Mouse (Mus musculus) heart, adult 2 months (tissue): ENCODE data around the gene Tgds. TPM values are rescaled to one million over a fixed set of nuclear protein-coding genes. Genes with fewer than 3 reads are reported as not detected.
"Not testable (repeated sequence)": the region's sequence is repeated elsewhere in the genome, so short reads cannot be mapped to it uniquely, and the experiment has no call there.

Source experiments
- DNase-seq, 2 experiments: peaks; one replicate each; pipeline ENCODE4 v3.0.0; 2021
- H3K27ac ChIP-seq: fragments of 200-600 bp; 2 replicates; pipeline ENCODE4 v1.8.1; 2022
- H3K27me3 ChIP-seq: fragments of 200-500 bp; 2 replicates; pipeline ENCODE4 v1.6.1; 2012; ENCODE audit warnings: mild to moderate bottlenecking, low read length, inconsistent platforms, mixed read lengths; ENCODE audit not compliant: control insufficient read depth, insufficient read depth
- H3K36me3 ChIP-seq: fragments of 200-500 bp; 2 replicates; pipeline ENCODE4 v1.6.1; 2012; ENCODE audit warnings: low read length, inconsistent platforms; ENCODE audit not compliant: control insufficient read depth, insufficient read depth
- H3K4me1 ChIP-seq: fragments of 200-500 bp; 2 replicates; pipeline ENCODE4 v1.6.1; 2011; ENCODE audit warnings: low read length; ENCODE audit not compliant: control insufficient read depth, insufficient read depth
- H3K4me3 ChIP-seq: fragments of 200-600 bp; 2 replicates; pipeline ENCODE4 v1.8.1; 2022
- H3K79me2 ChIP-seq: fragments of 200-500 bp; replicated peaks from 2 replicates; pipeline ENCODE4 v1.6.1; 2012; ENCODE audit warnings: mild to moderate bottlenecking, inconsistent platforms, low read length, moderate library complexity, mixed read lengths; ENCODE audit not compliant: control insufficient read depth, insufficient read depth
- H3K9ac ChIP-seq: fragments of 200-500 bp; 2 replicates; pipeline ENCODE4 v1.6.1; 2012; ENCODE audit warnings: low read depth, mild to moderate bottlenecking, control low read depth, inconsistent platforms, low read length, mixed read lengths
- CTCF ChIP-seq: fragments of 200-600 bp; IDR thresholded peaks from 2 replicates; pipeline ENCODE4 v1.8.1; 2022; ENCODE audit warnings: antibody characterized with exemption, mild to moderate bottlenecking, moderate library complexity
- EP300 ChIP-seq: fragments of 200-500 bp; IDR thresholded peaks from 2 replicates; pipeline ENCODE4 v1.6.1; 2011; ENCODE audit warnings: low read depth, low read length, control low read depth; ENCODE audit not compliant: insufficient read depth
- POLR2A ChIP-seq: fragments of 200-500 bp; IDR thresholded peaks from 2 replicates; pipeline ENCODE4 v1.6.1; 2011; ENCODE audit warnings: mild to moderate bottlenecking, low read depth, low read length, control low read depth; ENCODE audit not compliant: insufficient read depth
- WGBS: fragments of 180-500 bp; shearing (Covaris S2); methylation state at CpG from one replicate; pipeline ENCODE4 v1.1.7; 2018; 5-methylcytosine and 5-hydroxymethylcytosine counted together
- intact Hi-C: fragments of 180-260 bp; cut with DNase I; formaldehyde crosslinking; loops from one replicate; pipeline ENCODE4 v1.15.1; 2025
- polyA plus RNA-seq: library from polyadenylated mRNA; depleted of rRNA; stranded (reverse); fragments of >200 nt; gene quantifications from 2 replicates; pipeline ENCODE4 v1.2.3, GENCODE M21; 2012
- total RNA-seq, 2 experiments: library from RNA; stranded (reverse); gene quantifications; 2 replicates each; pipeline ENCODE4 v1.2.3; 2021

Tgds gene
- total and polyA plus RNA-seq, 3 experiments = 6.4 to 10.3 (median 8.7) TPM

DNA sequence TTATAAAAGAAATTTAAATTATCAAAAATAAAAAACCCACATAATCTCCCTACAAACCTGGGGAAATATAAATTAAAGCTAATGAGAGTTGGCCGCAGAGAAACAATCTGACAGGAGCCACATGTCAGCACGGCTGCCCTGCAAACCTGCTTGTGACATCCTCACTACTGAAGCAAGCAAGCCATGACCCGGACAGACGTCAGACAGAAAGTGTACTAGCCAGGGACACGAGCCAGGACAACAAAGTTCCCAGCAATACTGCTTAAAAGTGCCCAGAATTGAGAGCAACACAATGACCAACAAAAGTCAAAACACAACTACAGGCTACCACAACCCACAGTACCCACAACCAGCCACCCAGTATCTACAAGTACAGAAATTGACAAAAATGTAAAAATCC lies 6.3 kb downstream of the Tgds start:
- no peak overlapping the region for H3K27ac ChIP-seq
- intact Hi-C loops = no loop called here
- TF ChIP-seq CTCF (no peak), EP300 (no peak), POLR2A (no peak)
- H3K79me2 ChIP-seq = peaks cover 3% of the 10 kb centered on the region; the same call in 1 of the 2 replicates
- no peak overlapping the region for H3K4me3 ChIP-seq
- H3K9ac ChIP-seq = no peak overlapping the region
- WGBS = 81% methylated on average over 5 of the region's 5 CpGs
- no peaks in the 10 kb centered on the region for H3K36me3 ChIP-seq
- H3K4me1 ChIP-seq = peaks cover 1% of the 10 kb centered on the region; the same call in 1 of the 2 replicates
- no peaks in the 10 kb centered on the region for H3K27me3 ChIP-seq
- DNase-seq = no peak

DNA sequence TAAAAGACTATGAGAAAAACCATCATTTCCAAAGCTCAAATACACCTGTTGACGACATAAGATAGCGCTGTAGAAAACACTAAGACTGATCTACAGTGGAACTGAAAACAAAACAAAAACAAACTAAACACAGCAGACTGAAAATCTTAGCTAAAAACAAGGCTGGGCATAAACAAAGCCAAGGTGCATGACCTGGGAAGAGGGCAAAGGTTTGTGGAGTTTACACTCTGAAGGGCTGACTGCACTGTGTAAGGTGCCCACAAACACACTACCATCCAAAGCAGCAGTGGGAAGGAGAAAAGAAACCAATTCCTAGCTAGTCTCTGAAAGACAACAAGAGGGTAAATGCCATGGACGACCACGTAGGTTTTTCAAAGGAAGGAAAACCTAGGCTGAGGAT lies 7.8 kb downstream of the Tgds start:
- TF ChIP-seq EP300 (no peak), POLR2A (no peak), CTCF (no peak)
- H3K4me3 ChIP-seq = no peak overlapping the region
- H3K9ac ChIP-seq = no peak overlapping the region
- H3K4me1 ChIP-seq = 0 out of 2 replicates have a peak, but pooled peaks cover 1% of the 10 kb centered on the region
- no peaks in the 10 kb centered on the region for H3K36me3 ChIP-seq
- no peak for DNase-seq
- no peaks in the 10 kb centered on the region for H3K27me3 ChIP-seq
- WGBS = 82% methylated on average over 4 of the region's 4 CpGs
- no peak overlapping the region for H3K27ac ChIP-seq
- H3K79me2 ChIP-seq = peaks cover 3% of the 10 kb centered on the region; the same call in 1 of the 2 replicates
- intact Hi-C loops = no loop called here

DNA sequence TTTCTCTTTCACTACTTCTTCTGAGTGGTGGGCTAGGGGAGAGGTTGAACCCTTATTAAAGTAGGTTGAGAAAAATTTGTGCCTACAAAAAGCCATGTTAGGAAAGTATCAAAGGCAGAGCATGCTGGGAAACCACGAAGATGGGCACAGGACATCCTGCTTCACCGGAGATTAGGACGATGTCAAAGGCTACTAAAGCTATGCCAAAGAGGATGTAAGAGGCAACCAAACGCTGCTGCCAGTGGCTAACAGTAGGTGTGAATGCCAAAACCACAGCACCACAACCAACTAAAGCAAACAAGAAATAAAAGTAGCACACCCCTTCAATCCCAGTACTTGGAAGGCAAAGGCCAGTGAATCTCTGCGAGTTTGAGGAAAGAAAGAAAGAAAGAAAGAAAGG lies 8.4 kb downstream of the Tgds start:
- Histone ChIP-seq H3K4me1 (0 out of 2 replicates have a peak, but pooled peaks cover 1% of the 10 kb centered on the region), H3K4me3 (no peak overlapping the region), H3K36me3 (no peaks in the 10 kb centered on the region), H3K27ac (no peak overlapping the region), H3K9ac (no peak overlapping the region), H3K79me2 (peaks cover 2% of the 10 kb centered on the region; the same call in 1 of the 2 replicates), H3K27me3 (no peaks in the 10 kb centered on the region)
- 44% methylated on average over 5 of the region's 5 CpGs for WGBS
- intact Hi-C loops = no loop called here
- TF ChIP-seq CTCF = no peak
- TF ChIP-seq POLR2A = no peak
- TF ChIP-seq EP300 = no peak
- no peak for DNase-seq

DNA sequence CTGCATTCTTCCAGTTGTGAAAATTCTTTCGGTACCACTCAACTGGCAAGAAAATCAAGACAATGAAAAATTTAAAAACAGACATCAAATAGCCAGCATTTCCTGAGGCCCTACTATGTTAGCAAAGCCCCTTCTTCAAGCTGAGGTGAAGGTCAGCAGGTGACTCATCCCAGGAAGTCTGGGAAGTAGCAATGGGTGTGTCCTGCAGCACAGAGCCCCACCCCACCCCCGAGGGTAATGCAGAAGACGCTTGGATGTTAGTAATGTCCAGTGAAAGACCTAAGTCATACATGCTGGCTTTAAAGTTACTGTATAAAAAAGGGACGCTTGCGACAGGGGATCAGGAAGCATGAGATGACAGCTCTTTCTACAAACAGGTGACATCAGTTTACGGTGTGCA lies 19.4 kb downstream of the Tgds start:
- intact Hi-C loops = no loop called here
- WGBS = 78% methylated on average over 6 of the region's 6 CpGs
- DNase-seq = no peak
- Histone ChIP-seq H3K4me1 (no peaks in the 10 kb centered on the region), H3K27me3 (no peaks in the 10 kb centered on the region), H3K36me3 (no peaks in the 10 kb centered on the region; the same call in 1 of the 2 replicates), H3K27ac (no peak overlapping the region), H3K4me3 (no peak overlapping the region), H3K9ac (no peak overlapping the region), H3K79me2 (no peaks in the 10 kb centered on the region)
- no peak for TF ChIP-seq EP300
- no peak for TF ChIP-seq POLR2A
- TF ChIP-seq CTCF = no peak

DNA sequence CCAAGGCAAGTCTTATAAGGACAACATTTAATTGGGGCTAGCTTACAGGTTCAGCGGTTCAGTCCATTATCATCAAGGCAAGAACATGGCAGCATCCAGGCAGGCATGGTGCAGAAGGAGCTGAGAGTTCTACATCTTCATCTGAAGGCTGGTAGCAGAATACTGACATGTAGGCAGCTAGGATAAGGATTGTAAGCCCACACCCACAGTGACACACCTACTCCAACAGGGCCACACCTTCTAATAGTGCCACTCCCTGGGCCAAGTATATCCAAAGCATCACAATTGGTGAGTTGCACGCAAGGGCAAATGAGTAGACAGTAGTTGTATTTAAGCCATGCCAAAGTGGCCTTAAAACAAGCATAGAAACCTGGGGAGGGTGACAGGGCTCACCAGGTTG lies 25.1 kb downstream of the Tgds start:
- intact Hi-C loops, H3K4me1 ChIP-seq: not testable (repeated sequence)

DNA sequence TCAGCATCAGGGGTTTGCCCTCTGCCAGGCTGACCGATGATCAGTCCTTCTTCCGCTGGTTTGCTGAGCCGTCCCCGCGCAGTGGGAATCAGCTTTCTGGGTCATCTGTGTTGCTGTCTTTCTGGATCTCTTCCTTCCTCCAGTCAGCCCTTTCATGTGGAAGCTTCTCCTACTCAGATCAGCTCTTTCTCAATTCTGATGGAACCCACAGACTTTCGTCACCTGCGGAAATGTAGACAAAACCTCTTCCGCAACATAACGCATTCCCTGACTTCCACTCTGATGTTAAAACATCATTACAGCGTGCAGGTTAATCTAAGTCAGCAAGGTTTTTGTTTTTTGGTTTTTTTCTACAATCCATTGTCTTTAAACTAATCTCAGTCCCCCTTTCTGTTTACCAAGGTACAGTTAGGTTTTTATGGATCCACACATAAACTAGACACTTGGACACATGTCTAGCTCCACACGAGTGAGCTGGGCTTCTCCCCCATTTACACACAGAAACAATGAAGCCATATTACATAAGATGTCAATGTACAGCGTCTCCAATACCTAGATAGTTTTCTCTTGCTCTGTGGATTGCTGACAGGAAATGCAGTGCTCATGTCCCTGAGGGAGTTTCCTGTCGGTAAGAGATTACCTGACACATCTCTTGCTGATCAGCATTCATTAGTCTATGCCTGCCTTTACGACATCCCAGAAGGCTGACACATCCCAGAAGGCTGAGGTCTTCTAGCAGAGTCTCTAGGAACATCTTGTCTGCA lies 31.1 kb downstream of the Tgds start:
- no peak overlapping the region for H3K4me3 ChIP-seq
- no peaks in the 10 kb centered on the region for H3K79me2 ChIP-seq
- intact Hi-C loops = no loop called here
- TF ChIP-seq CTCF (no peak), POLR2A (no peak), EP300 (no peak)
- no peaks in the 10 kb centered on the region for H3K27me3 ChIP-seq
- H3K4me1 ChIP-seq = no peaks in the 10 kb centered on the region
- H3K27ac ChIP-seq = no peak overlapping the region
- H3K9ac ChIP-seq = no peak overlapping the region
- DNase-seq = no peak
- no peaks in the 10 kb centered on the region for H3K36me3 ChIP-seq
- 71% methylated on average over 14 of the region's 14 CpGs for WGBS

More for the DNA sequence above, 25.1 kb downstream of the Tgds start:
- not testable (repeated sequence) for H3K27ac ChIP-seq, H3K27me3 ChIP-seq, H3K79me2 ChIP-seq, H3K9ac ChIP-seq, DNase-seq, H3K4me3 ChIP-seq, H3K36me3 ChIP-seq
- WGBS = 94% methylated on average over 2 of the region's 2 CpGs
